Mouse (Mus musculus) liver, postnatal 0 days (tissue): ENCODE measurements around the gene Gm48551.

Experiments used
- CTCF ChIP-seq: sonication (generic); IDR thresholded peaks from 2 replicates; pipeline ENCODE4 v1.5.1; 2016; ENCODE audit warnings: antibody characterized with exemption, low read depth
- EP300 ChIP-seq: IDR thresholded peaks from 2 replicates; pipeline ENCODE4 v1.6.1; 2016; ENCODE audit warnings: antibody characterized with exemption, low read depth, mild to moderate bottlenecking

DNA sequence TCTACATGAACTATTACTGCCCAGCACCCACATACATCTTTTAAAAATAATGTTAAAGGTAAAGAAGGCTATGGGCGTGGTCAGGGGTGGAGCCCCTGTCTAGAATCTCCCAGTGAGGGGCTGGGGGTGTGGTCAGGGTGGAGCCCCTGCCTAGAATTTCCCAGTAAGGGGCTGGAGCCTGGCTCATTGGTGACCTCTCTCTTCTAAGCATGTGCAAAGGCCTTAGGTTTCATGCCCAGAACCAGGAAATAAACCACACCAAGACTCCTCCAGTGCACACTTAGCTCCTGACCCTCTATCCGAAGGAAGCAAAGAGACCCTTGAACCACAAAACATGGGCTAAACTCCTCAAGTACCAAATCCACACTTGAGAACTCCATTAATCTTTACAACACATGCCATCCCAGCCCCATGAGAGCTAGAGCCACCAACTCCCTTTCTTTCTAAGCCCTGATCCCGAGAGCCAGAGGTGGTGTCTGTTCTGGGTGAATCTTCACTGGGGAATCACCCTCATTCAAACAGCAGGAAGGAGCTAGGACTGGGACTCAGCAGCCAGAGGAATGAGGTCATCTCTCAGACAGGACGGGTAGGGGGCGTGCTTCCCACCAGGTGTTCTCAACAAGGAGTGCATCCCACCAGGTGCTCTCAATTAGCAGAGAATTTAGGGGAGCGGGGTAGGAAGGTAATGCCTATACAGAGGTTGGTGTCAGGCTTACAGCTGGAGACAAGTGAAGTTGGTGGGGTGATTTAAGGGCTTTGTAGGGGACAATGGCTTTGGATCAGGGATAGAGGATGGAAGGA, 7.5 kb upstream of the Gm48551 start:
- peak; percentile 25; the same call in 1 of the 2 replicates for TF ChIP-seq CTCF
- no peak for TF ChIP-seq EP300
